ENCODE assay signal across 29 mouse cellular contexts in genomic region chr5:114034393-114034792, GRCm38 (mm10). TPM values are rescaled to one million over a fixed set of nuclear protein-coding genes. Genes with fewer than 3 reads are reported as not detected.
DNase-seq lines count a peak whose midpoint lies in the region; ATAC-seq and TF ChIP-seq lines count a peak whose summit lies in the region.
"Had no signal": no experiment of that assay in that cellular context is flagged by ENCODE, and none has a peak within 500 bp of the region (broad histone marks: within the 10 kb centered on the region; RNA-seq: fewer than 3 reads in every experiment).

No protein-coding gene starts in this region.

- no peak overlapping the region for H3K9ac ChIP-seq in kidney, embryonic 14.5 days (ENCODE audit: low read depth, low read length)
- no peak overlapping the region for H3K9ac ChIP-seq in kidney, embryonic 15.5 days
- H3K9ac ChIP-seq in midbrain, embryonic 11.5 days (ENCODE audit: low read length), result no peak overlapping the region
- H3K9ac ChIP-seq in midbrain, postnatal 0 days (replicated peaks; ENCODE audit: low read length, poor library complexity, severe bottlenecking), result no peak overlapping the region
- H3K9ac ChIP-seq: embryonic facial prominence, embryonic 12.5 days; embryonic facial prominence, embryonic 15.5 days; forebrain, embryonic 13.5 days; heart, embryonic 13.5 days; hindbrain, embryonic 14.5 days had no signal

- WGBS in cerebellum, adult 2 months, result 61% methylated on average over 7 of the region's 7 CpGs
- WGBS in kidney, adult 2 months, result 67% methylated on average over 7 of the region's 7 CpGs
- WGBS in kidney, embryonic 14.5 days, result 82% methylated on average over 7 of the region's 7 CpGs
- 83% methylated on average over 7 of the region's 7 CpGs for WGBS in kidney, embryonic 15.5 days
- 84% methylated on average over 7 of the region's 7 CpGs for WGBS in midbrain, embryonic 11.5 days
- WGBS in midbrain, postnatal 0 days, result 82% methylated on average over 7 of the region's 7 CpGs

- ATAC-seq in kidney, embryonic 14.5 days (ENCODE audit: low FRiP score, low TSS enrichment), result no peak
- ATAC-seq in kidney, embryonic 15.5 days (replicated peaks; ENCODE audit: low FRiP score), result no peak
- no peak for ATAC-seq in midbrain, embryonic 11.5 days (ENCODE audit: low FRiP score)
- no peak for ATAC-seq in midbrain, postnatal 0 days (ENCODE audit: low FRiP score)
- ATAC-seq: activated CD4-positive, CD25-positive, alpha-beta regulatory T cell, adult 4 months; forebrain, embryonic 13.5 days; forebrain, embryonic 16.5 days had no signal

- no peaks in the 10 kb centered on the region for H3K9me3 ChIP-seq in kidney, embryonic 14.5 days (ENCODE audit: control insufficient read depth, low read length)
- no peaks in the 10 kb centered on the region for H3K9me3 ChIP-seq in kidney, embryonic 15.5 days (replicated peaks)
- H3K9me3 ChIP-seq in midbrain, embryonic 11.5 days (ENCODE audit: control insufficient read depth, low read length), result no peaks in the 10 kb centered on the region
- H3K9me3 ChIP-seq in midbrain, postnatal 0 days (ENCODE audit: low read length), result no peaks in the 10 kb centered on the region
- H3K9me3 ChIP-seq: embryonic facial prominence, embryonic 12.5 days; embryonic facial prominence, embryonic 15.5 days; forebrain, embryonic 13.5 days; heart, embryonic 10.5 days; heart, embryonic 13.5 days had no signal

- no peak for TF ChIP-seq POLR2A in cerebellum, adult 2 months (IDR thresholded peaks at IDR 0.05; ENCODE audit: borderline replicate concordance, insufficient read depth, low read length)
- no peak for TF ChIP-seq POLR2A in kidney, adult 2 months (IDR thresholded peaks at IDR 0.05; ENCODE audit: low read depth, low read length)

- no peaks in the 10 kb centered on the region for H3K36me3 ChIP-seq in kidney, adult 2 months (ENCODE audit: control insufficient read depth, insufficient read depth, low read length)
- H3K36me3 ChIP-seq in kidney, embryonic 14.5 days (ENCODE audit: control insufficient read depth, insufficient read depth, low read length), result no peaks in the 10 kb centered on the region
- no peaks in the 10 kb centered on the region for H3K36me3 ChIP-seq in kidney, embryonic 15.5 days
- no peaks in the 10 kb centered on the region for H3K36me3 ChIP-seq in midbrain, embryonic 11.5 days (ENCODE audit: control insufficient read depth, insufficient read depth, low read length)
- peaks cover 28% of the 10 kb centered on the region; the same call in 1 of the 2 replicates for H3K36me3 ChIP-seq in midbrain, postnatal 0 days (ENCODE audit: insufficient read depth, low read length)
- H3K36me3 ChIP-seq: embryonic facial prominence, embryonic 12.5 days; embryonic facial prominence, embryonic 15.5 days; heart, embryonic 10.5 days; heart, embryonic 13.5 days had no signal

- H3K27me3 ChIP-seq in cerebellum, adult 2 months (ENCODE audit: control insufficient read depth, insufficient read depth, low read length), result no peaks in the 10 kb centered on the region
- no peaks in the 10 kb centered on the region for H3K27me3 ChIP-seq in kidney, adult 2 months (replicated peaks; ENCODE audit: control insufficient read depth, insufficient read depth, low read length)
- H3K27me3 ChIP-seq in kidney, embryonic 14.5 days (ENCODE audit: control insufficient read depth, insufficient read depth, low read length), result no peaks in the 10 kb centered on the region
- no peaks in the 10 kb centered on the region for H3K27me3 ChIP-seq in kidney, embryonic 15.5 days
- H3K27me3 ChIP-seq in midbrain, embryonic 11.5 days (ENCODE audit: control insufficient read depth, insufficient read depth, low read length), result no peaks in the 10 kb centered on the region
- no peaks in the 10 kb centered on the region for H3K27me3 ChIP-seq in midbrain, postnatal 0 days (ENCODE audit: insufficient read depth, low read length)
- H3K27me3 ChIP-seq: embryonic facial prominence, embryonic 12.5 days; embryonic facial prominence, embryonic 15.5 days; forebrain, embryonic 13.5 days had no signal

- H3K4me3 ChIP-seq in cerebellum, adult 2 months (replicated peaks; ENCODE audit: insufficient read depth, low read depth, low read length), result no peak overlapping the region
- H3K4me3 ChIP-seq in kidney, adult 2 months (ENCODE audit: insufficient read depth, low read depth, low read length), result no peak overlapping the region
- H3K4me3 ChIP-seq in kidney, embryonic 14.5 days (ENCODE audit: low read length), result no peak overlapping the region
- no peak overlapping the region for H3K4me3 ChIP-seq in kidney, embryonic 15.5 days (replicated peaks)
- no peak overlapping the region for H3K4me3 ChIP-seq in midbrain, embryonic 11.5 days (ENCODE audit: low read depth, low read length)
- no peak overlapping the region for H3K4me3 ChIP-seq in midbrain, postnatal 0 days (ENCODE audit: low read depth, low read length)
- H3K4me3 ChIP-seq: embryonic facial prominence, embryonic 12.5 days; embryonic facial prominence, embryonic 15.5 days; forebrain, embryonic 13.5 days; heart, adult 2 months; heart, embryonic 10.5 days; heart, embryonic 13.5 days had no signal

- H3K4me1 ChIP-seq in cerebellum, adult 2 months (ENCODE audit: control insufficient read depth, insufficient read depth, low read length), result peaks cover 21% of the 10 kb centered on the region
- peaks cover 18% of the 10 kb centered on the region for H3K4me1 ChIP-seq in kidney, adult 2 months (ENCODE audit: control insufficient read depth, insufficient read depth, low read length)
- 0 out of 2 replicates have a peak, but pooled peaks cover 7% of the 10 kb centered on the region for H3K4me1 ChIP-seq in kidney, embryonic 14.5 days (ENCODE audit: control insufficient read depth, insufficient read depth, low read length)
- peaks cover 16% of the 10 kb centered on the region for H3K4me1 ChIP-seq in kidney, embryonic 15.5 days
- H3K4me1 ChIP-seq in midbrain, embryonic 11.5 days (ENCODE audit: control insufficient read depth, insufficient read depth, low read length), result no peaks in the 10 kb centered on the region; the same call in 1 of the 2 replicates
- no peaks in the 10 kb centered on the region for H3K4me1 ChIP-seq in midbrain, postnatal 0 days (ENCODE audit: insufficient read depth, low read length)
- H3K4me1 ChIP-seq: embryonic facial prominence, embryonic 15.5 days had no signal

- H3K4me2 ChIP-seq in kidney, embryonic 14.5 days (replicated peaks; ENCODE audit: low read depth, low read length), result no peak overlapping the region
- H3K4me2 ChIP-seq in kidney, embryonic 15.5 days, result no peak overlapping the region
- no peak overlapping the region for H3K4me2 ChIP-seq in midbrain, embryonic 11.5 days
- H3K4me2 ChIP-seq in midbrain, postnatal 0 days (ENCODE audit: low read depth, low read length, poor library complexity, severe bottlenecking), result no peak overlapping the region
- H3K4me2 ChIP-seq: embryonic facial prominence, embryonic 12.5 days; embryonic facial prominence, embryonic 15.5 days; forebrain, embryonic 13.5 days; heart, embryonic 13.5 days; hindbrain, embryonic 14.5 days had no signal

- no peak for DNase-seq in cerebellum, adult 2 months
- no peak for DNase-seq in cerebellum, adult 9-10 months
- DNase-seq in kidney, adult 2 months, result peak; percentile 66
- no peak for DNase-seq in kidney, adult 18-20 months
- DNase-seq in midbrain, embryonic 11.5 days (ENCODE audit: low spot score, missing footprints), result peak; percentile 53
- no peak for DNase-seq in midbrain, postnatal 0 days (ENCODE audit: low spot score)
- DNase-seq: adrenal gland, adult 8-10 months; adrenal gland, postnatal 25 days; gastrocnemius, postnatal 10 days; gastrocnemius, postnatal 36 days; heart, adult 2 months; heart, postnatal 14 days; heart, postnatal 4 days had no signal

- no peak for TF ChIP-seq CTCF in cerebellum, adult 2 months (IDR thresholded peaks at IDR 0.05; ENCODE audit: borderline replicate concordance, insufficient read depth, low read depth, low read length)
- TF ChIP-seq CTCF in kidney, adult 2 months (conservative IDR thresholded peaks at IDR 0.05; ENCODE audit: insufficient read depth, insufficient read length, low read depth, low read length), result no peak
- no peak for TF ChIP-seq CTCF in midbrain, postnatal 0 days (IDR thresholded peaks at IDR 0.05)

- peak overlapping the region; percentile 58 for H3K27ac ChIP-seq in cerebellum, adult 2 months (ENCODE audit: insufficient read depth, low read length)
- peak overlapping the region; percentile 61; the same call in 1 of the 2 replicates for H3K27ac ChIP-seq in kidney, adult 2 months (ENCODE audit: insufficient read depth, low read depth, low read length)
- no peak overlapping the region for H3K27ac ChIP-seq in kidney, embryonic 14.5 days (ENCODE audit: low read depth, low read length)
- peak overlapping the region; percentile 45 for H3K27ac ChIP-seq in kidney, embryonic 15.5 days
- no peak overlapping the region for H3K27ac ChIP-seq in midbrain, embryonic 11.5 days (ENCODE audit: low read depth, low read length)
- no peak overlapping the region for H3K27ac ChIP-seq in midbrain, postnatal 0 days (ENCODE audit: low read depth, low read length)
- H3K27ac ChIP-seq: embryonic facial prominence, embryonic 12.5 days; embryonic facial prominence, embryonic 15.5 days; forebrain, embryonic 13.5 days; heart, adult 2 months; heart, embryonic 10.5 days; heart, embryonic 13.5 days; hindbrain, embryonic 14.5 days had no signal

RNA-seq across cellular contexts. Expression of gene Usp30, which starts 30.9 kb away (rescaled TPM):
- polyA plus RNA-seq in cerebellum, adult 2 months (2012; rRNA removed), result 42.9 and 44.1 TPM in 2 replicates
- polyA plus RNA-seq in kidney, adult 2 months (2012; rRNA removed), result 24.6 and 26.4 TPM in 2 replicates
- polyA plus RNA-seq in kidney, embryonic 14.5 days (2014; fragmentation: Nextera tagmentation; extraction: Ambion mirVana), result 9.3 and 10.7 TPM in 2 replicates
- polyA plus RNA-seq in kidney, embryonic 15.5 days (2015; fragmentation: Nextera tagmentation; extraction: Ambion mirVana), result 12.2 and 14.3 TPM in 2 replicates
- polyA plus RNA-seq in midbrain, embryonic 11.5 days (2014; fragmentation: Nextera tagmentation; extraction: Ambion mirVana), result 9.8 and 11.0 TPM in 2 replicates
- 45.3 and 56.3 TPM in 2 replicates for total RNA-seq in midbrain, postnatal 0 days (2014; rRNA removed)
- polyA plus RNA-seq in midbrain, postnatal 0 days (2015; fragmentation: Nextera tagmentation; extraction: Ambion mirVana), result 19.3 and 20.6 TPM in 2 replicates

RNA-seq across cellular contexts. Expression of gene Dao, which starts 30.9 kb away (rescaled TPM):
- 51.3 and 63.2 TPM in 2 replicates for polyA plus RNA-seq in cerebellum, adult 2 months (2012; rRNA removed)
- 369 and 376 TPM in 2 replicates for polyA plus RNA-seq in kidney, adult 2 months (2012; rRNA removed)
- polyA plus RNA-seq in kidney, embryonic 14.5 days (2014; fragmentation: Nextera tagmentation; extraction: Ambion mirVana), result 6.0 and 7.7 TPM in 2 replicates
- 14.2 and 14.9 TPM in 2 replicates for polyA plus RNA-seq in kidney, embryonic 15.5 days (2015; fragmentation: Nextera tagmentation; extraction: Ambion mirVana)
- polyA plus RNA-seq in midbrain, embryonic 11.5 days (2014; fragmentation: Nextera tagmentation; extraction: Ambion mirVana), result not detected in 2 replicates
- not detected in 2 replicates for total RNA-seq in midbrain, postnatal 0 days (2014; rRNA removed)
- polyA plus RNA-seq in midbrain, postnatal 0 days (2015; fragmentation: Nextera tagmentation; extraction: Ambion mirVana), result 0.09 TPM in 1 of 2 replicates, not detected in the other
- total RNA-seq: adrenal gland, adult 8-10 months; adrenal gland, postnatal 25 days; common myeloid progenitor, adult 5-6 weeks; gastrocnemius, adult 18-20 months; gastrocnemius, postnatal 10 days; gastrocnemius, postnatal 36 days; granulocyte monocyte progenitor cell, adult 5-6 weeks; heart, adult 2 months; heart, postnatal 14 days; heart, postnatal 4 days had no signal
- polyA plus RNA-seq: brain, embryonic 14.5 days; embryonic facial prominence, embryonic 12.5 days; embryonic facial prominence, embryonic 15.5 days; forebrain, embryonic 13.5 days; forebrain, embryonic 16.5 days; heart, adult 2 months; heart, embryonic 10.5 days; heart, embryonic 13.5 days; heart, embryonic 16.5 days; hindbrain, embryonic 11.5 days; hindbrain, embryonic 14.5 days had no signal

RNA-seq across cellular contexts. Expression of gene Ssh1, which starts 40.7 kb away (rescaled TPM):
- polyA plus RNA-seq in cerebellum, adult 2 months (2012; rRNA removed), result 15.0 and 16.7 TPM in 2 replicates
- 11.3 and 12.1 TPM in 2 replicates for polyA plus RNA-seq in kidney, adult 2 months (2012; rRNA removed)
- polyA plus RNA-seq in kidney, embryonic 14.5 days (2014; fragmentation: Nextera tagmentation; extraction: Ambion mirVana), result 18.5 and 28.2 TPM in 2 replicates
- 14.7 and 18.3 TPM in 2 replicates for polyA plus RNA-seq in kidney, embryonic 15.5 days (2015; fragmentation: Nextera tagmentation; extraction: Ambion mirVana)
- polyA plus RNA-seq in midbrain, embryonic 11.5 days (2014; fragmentation: Nextera tagmentation; extraction: Ambion mirVana), result 18.8 and 20.8 TPM in 2 replicates
- total RNA-seq in midbrain, postnatal 0 days (2014; rRNA removed), result 14.0 and 14.3 TPM in 2 replicates
- 9.8 and 12.4 TPM in 2 replicates for polyA plus RNA-seq in midbrain, postnatal 0 days (2015; fragmentation: Nextera tagmentation; extraction: Ambion mirVana)

RNA-seq across cellular contexts. Expression of gene Svop, which starts 57.0 kb away (rescaled TPM):
- polyA plus RNA-seq in cerebellum, adult 2 months (2012; rRNA removed), result 95.3 and 95.7 TPM in 2 replicates
- polyA plus RNA-seq in kidney, adult 2 months (2012; rRNA removed), result 0.34 and 0.45 TPM in 2 replicates
- 0.09 TPM in 1 of 2 replicates, not detected in the other for polyA plus RNA-seq in kidney, embryonic 14.5 days (2014; fragmentation: Nextera tagmentation; extraction: Ambion mirVana)
- polyA plus RNA-seq in kidney, embryonic 15.5 days (2015; fragmentation: Nextera tagmentation; extraction: Ambion mirVana), result 0.46 and 0.91 TPM in 2 replicates
- 21.2 TPM in 2 replicates for polyA plus RNA-seq in midbrain, embryonic 11.5 days (2014; fragmentation: Nextera tagmentation; extraction: Ambion mirVana)
- 175 and 176 TPM in 2 replicates for total RNA-seq in midbrain, postnatal 0 days (2014; rRNA removed)
- polyA plus RNA-seq in midbrain, postnatal 0 days (2015; fragmentation: Nextera tagmentation; extraction: Ambion mirVana), result 105 and 109 TPM in 2 replicates
- total RNA-seq: common myeloid progenitor, adult 5-6 weeks; gastrocnemius, adult 18-20 months; gastrocnemius, postnatal 36 days; granulocyte monocyte progenitor cell, adult 5-6 weeks; heart, adult 2 months had no signal
- polyA plus RNA-seq: activated CD4-positive, CD25-positive, alpha-beta regulatory T cell, adult 4 months had no signal

Comparison
In these comparisons a context has a peak if more than half of its experiments do, and no peak if none do; other contexts are left out.
1. DNase-seq: peak in kidney, adult 2 months (single experiment) and midbrain, embryonic 11.5 days (single experiment); none in cerebellum, adult 2 months (0 of 2), cerebellum, adult 9-10 months (single experiment), kidney, adult 18-20 months (single experiment) and midbrain, postnatal 0 days (single experiment).
2. H3K27ac ChIP-seq: peak in cerebellum, adult 2 months (single experiment), kidney, adult 2 months (single experiment) and kidney, embryonic 15.5 days (single experiment); none in kidney, embryonic 14.5 days (single experiment), midbrain, embryonic 11.5 days (single experiment) and midbrain, postnatal 0 days (single experiment).